Mouse (Mus musculus): Measurements from ENCODE around the gene Spats2. TPM values are rescaled to one million over a fixed set of nuclear protein-coding genes. Genes with fewer than 3 reads are reported as not detected.
A peak's percentile ranks its signal among the peaks of the same experiment; 100 is the strongest.
"Not testable (repeated sequence)": the region's sequence is repeated elsewhere in the genome, so short reads cannot be mapped to it uniquely, and the experiment has no call there.

Spats2 gene
- polyA plus RNA-seq, 1 experiment, result 39.1 TPM

- no peaks in the 10 kb centered on the region for H3K79me2 ChIP-seq (ENCODE audit: control insufficient read depth, insufficient read depth)
- no peak overlapping the region for H3ac ChIP-seq (ENCODE audit: control insufficient read depth, insufficient read length)
- H3K4me2 ChIP-seq (ENCODE audit: low read depth), result no peak overlapping the region
- peaks cover 48% of the 10 kb centered on the region for H3K36me3 ChIP-seq (ENCODE audit: control insufficient read depth, insufficient read depth)
- no peak for TF ChIP-seq TCF12 (IDR thresholded peaks at IDR 0.05; ENCODE audit: insufficient read depth, poor library complexity, severe bottlenecking)
- no peak for TF ChIP-seq POLR2A (IDR thresholded peaks at IDR 0.05; ENCODE audit: insufficient read length, low read depth)
- no peak for TF ChIP-seq TCF3 (IDR thresholded peaks at IDR 0.05; ENCODE audit: insufficient read length, low read depth)
- TF ChIP-seq SRF (IDR thresholded peaks at IDR 0.05; ENCODE audit: control insufficient read depth, insufficient read length, low read depth), result no peak
- no peak for TF ChIP-seq REST (IDR thresholded peaks at IDR 0.05; ENCODE audit: insufficient read depth, insufficient read length)
- TF ChIP-seq POLR2AphosphoS2 (IDR thresholded peaks at IDR 0.05; ENCODE audit: insufficient read length, low read depth), result no peak
- no peak for TF ChIP-seq CEBPB (IDR thresholded peaks at IDR 0.05; ENCODE audit: insufficient read depth, poor library complexity, severe bottlenecking)
- no peak for TF ChIP-seq MAX (IDR thresholded peaks at IDR 0.05; ENCODE audit: low read depth)
- no peak for TF ChIP-seq E2F4 (IDR thresholded peaks at IDR 0.05; ENCODE audit: insufficient read depth)
- no peaks in the 10 kb centered on the region for H3K27me3 ChIP-seq (ENCODE audit: control insufficient read depth, insufficient read depth, insufficient read length)
- H3K4me3 ChIP-seq, result no peak overlapping the region
Measured at GRCm38 (mm10) chr15:99150516-99150915, 24.8 kb downstream of the Spats2 start.

DNA sequence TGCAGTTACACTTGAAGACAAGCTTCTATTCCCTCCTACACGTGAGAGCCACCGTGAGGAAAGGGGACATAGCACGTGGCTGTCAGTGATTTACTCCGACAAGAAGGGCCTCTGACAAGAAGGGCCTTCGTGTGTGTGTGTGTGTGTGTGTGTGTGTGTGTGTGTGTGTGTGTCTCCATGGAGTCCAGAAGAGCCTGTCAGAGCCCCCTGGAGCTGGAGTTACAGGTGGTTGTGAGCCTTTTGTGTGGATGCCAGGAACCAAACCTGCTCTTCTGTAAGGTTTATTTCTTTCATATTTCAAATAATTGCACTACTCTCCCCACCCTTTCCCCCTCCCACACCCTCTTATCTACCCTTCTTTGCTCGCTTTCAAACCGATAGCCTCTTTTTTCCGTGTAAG is 25.6 kb downstream of the Spats2 start:
- no peaks in the 10 kb centered on the region for H3K79me2 ChIP-seq (ENCODE audit: control insufficient read depth, insufficient read depth)
- H3K36me3 ChIP-seq (ENCODE audit: control insufficient read depth, insufficient read depth), result peaks cover 40% of the 10 kb centered on the region
- no peak overlapping the region for H3K4me3 ChIP-seq
- TF ChIP-seq SRF (IDR thresholded peaks at IDR 0.05; ENCODE audit: control insufficient read depth, insufficient read length, low read depth) (no peak), MYOG (IDR thresholded peaks at IDR 0.05; ENCODE audit: control insufficient read depth in 1 of 3, insufficient read depth in 1 of 3, insufficient read length in 2 of 3, low read depth in 2 of 3) (no peak), MYOD1 (IDR thresholded peaks at IDR 0.05; ENCODE audit: control insufficient read depth in 1 of 3, insufficient read length in 2 of 3, low read depth in 2 of 3) (no peak), MAX (IDR thresholded peaks at IDR 0.05; ENCODE audit: low read depth) (no peak), USF1 (IDR thresholded peaks at IDR 0.05; ENCODE audit: low read depth) (no peak), CEBPB (IDR thresholded peaks at IDR 0.05; ENCODE audit: insufficient read depth, poor library complexity, severe bottlenecking) (no peak), POLR2A (IDR thresholded peaks at IDR 0.05; ENCODE audit: insufficient read length, low read depth) (no peak), REST (IDR thresholded peaks at IDR 0.05; ENCODE audit: insufficient read depth, insufficient read length) (no peak), POLR2AphosphoS2 (IDR thresholded peaks at IDR 0.05; ENCODE audit: insufficient read length, low read depth) (no peak), TCF3 (IDR thresholded peaks at IDR 0.05; ENCODE audit: insufficient read length, low read depth) (no peak), TCF12 (IDR thresholded peaks at IDR 0.05; ENCODE audit: insufficient read depth, poor library complexity, severe bottlenecking) (no peak), E2F4 (IDR thresholded peaks at IDR 0.05; ENCODE audit: insufficient read depth) (no peak)
- no peaks in the 10 kb centered on the region for H3K27me3 ChIP-seq (ENCODE audit: control insufficient read depth, insufficient read depth, insufficient read length)
- no peak overlapping the region for H3ac ChIP-seq (ENCODE audit: control insufficient read depth, insufficient read length)
- no peak overlapping the region for H3K4me2 ChIP-seq (ENCODE audit: low read depth)

DNA sequence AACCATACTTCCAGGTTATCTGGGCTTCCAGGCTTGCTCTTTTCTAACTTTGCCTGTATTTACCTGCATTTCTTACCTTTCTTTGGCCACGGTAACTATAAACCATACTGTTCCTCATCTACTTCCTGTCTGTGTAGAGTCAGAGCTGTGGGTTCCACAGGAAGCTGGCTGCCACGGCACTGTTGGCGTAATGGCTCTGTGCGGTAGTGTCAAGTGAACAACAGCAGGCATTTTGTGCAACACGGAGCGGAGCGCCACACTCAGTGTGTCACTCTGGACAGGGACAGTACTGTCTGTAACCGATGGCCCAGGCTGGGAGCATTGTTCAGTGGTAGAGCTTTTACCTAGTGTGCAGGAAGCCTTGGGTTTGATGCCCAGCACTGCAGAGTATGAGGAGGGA is 27.8 kb downstream of the Spats2 start:
- peaks cover 21% of the 10 kb centered on the region for H3K36me3 ChIP-seq (ENCODE audit: control insufficient read depth, insufficient read depth)
- no peak overlapping the region for H3K4me3 ChIP-seq
- H3K4me2 ChIP-seq (ENCODE audit: low read depth), result no peak overlapping the region
- no peaks in the 10 kb centered on the region for H3K27me3 ChIP-seq (ENCODE audit: control insufficient read depth, insufficient read depth, insufficient read length)
- no peak overlapping the region for H3ac ChIP-seq (ENCODE audit: control insufficient read depth, insufficient read length)
- H3K79me2 ChIP-seq (ENCODE audit: control insufficient read depth, insufficient read depth), result no peaks in the 10 kb centered on the region
- TF ChIP-seq SRF (IDR thresholded peaks at IDR 0.05; ENCODE audit: control insufficient read depth, insufficient read length, low read depth) (no peak), MAX (IDR thresholded peaks at IDR 0.05; ENCODE audit: low read depth) (no peak), POLR2A (IDR thresholded peaks at IDR 0.05; ENCODE audit: insufficient read length, low read depth) (no peak), CEBPB (IDR thresholded peaks at IDR 0.05; ENCODE audit: insufficient read depth, poor library complexity, severe bottlenecking) (no peak), REST (IDR thresholded peaks at IDR 0.05; ENCODE audit: insufficient read depth, insufficient read length) (no peak), USF1 (IDR thresholded peaks at IDR 0.05; ENCODE audit: low read depth) (no peak), TCF3 (IDR thresholded peaks at IDR 0.05; ENCODE audit: insufficient read length, low read depth) (no peak), MYOD1 (IDR thresholded peaks at IDR 0.05; ENCODE audit: control insufficient read depth in 1 of 3, insufficient read length in 2 of 3, low read depth in 2 of 3) (no peak), POLR2AphosphoS2 (IDR thresholded peaks at IDR 0.05; ENCODE audit: insufficient read length, low read depth) (no peak), E2F4 (IDR thresholded peaks at IDR 0.05; ENCODE audit: insufficient read depth) (no peak), MYOG (IDR thresholded peaks at IDR 0.05; ENCODE audit: control insufficient read depth in 1 of 3, insufficient read depth in 1 of 3, insufficient read length in 2 of 3, low read depth in 2 of 3) (no peak), TCF12 (IDR thresholded peaks at IDR 0.05; ENCODE audit: insufficient read depth, poor library complexity, severe bottlenecking) (no peak)

DNA sequence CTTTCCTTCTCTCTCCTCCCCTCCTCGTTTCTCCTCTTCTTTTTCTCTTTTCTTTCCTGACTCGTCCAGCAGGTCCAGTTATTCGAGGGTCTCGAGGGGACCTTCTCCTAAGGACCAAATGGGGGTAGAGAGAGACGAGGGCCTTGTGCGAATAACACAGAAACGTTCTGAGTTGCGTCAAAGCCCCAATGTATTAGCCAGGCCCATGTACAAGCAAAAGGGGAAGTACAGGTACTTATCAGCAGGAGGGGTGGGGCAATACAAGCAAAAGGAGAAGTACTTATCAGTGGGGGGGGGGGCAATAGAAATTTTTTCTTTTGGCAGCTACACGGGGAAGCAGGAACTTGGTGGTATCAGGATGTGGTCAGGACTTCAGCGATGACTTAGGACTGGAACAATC is 28.8 kb downstream of the Spats2 start:
- H3ac ChIP-seq (ENCODE audit: control insufficient read depth, insufficient read length); H3K79me2 ChIP-seq (ENCODE audit: control insufficient read depth, insufficient read depth); H3K4me3 ChIP-seq; H3K4me2 ChIP-seq (ENCODE audit: low read depth); H3K27me3 ChIP-seq (ENCODE audit: control insufficient read depth, insufficient read depth, insufficient read length): not testable (repeated sequence)
- H3K36me3 ChIP-seq (ENCODE audit: control insufficient read depth, insufficient read depth), result peaks cover 20% of the 10 kb centered on the region

GRCm38 (mm10) chr15:99163512-99164365 is 38.0 kb downstream of the Spats2 start:
- H3K79me2 ChIP-seq (ENCODE audit: control insufficient read depth, insufficient read depth), result peaks cover 7% of the 10 kb centered on the region
- H3K4me2 ChIP-seq (ENCODE audit: low read depth), result peak overlapping the region; percentile 19
- H3K4me3 ChIP-seq, result no peak overlapping the region
- peaks cover 11% of the 10 kb centered on the region for H3K36me3 ChIP-seq (ENCODE audit: control insufficient read depth, insufficient read depth)
- H3ac ChIP-seq (ENCODE audit: control insufficient read depth, insufficient read length), result no peak overlapping the region
- TF ChIP-seq USF1 (IDR thresholded peaks at IDR 0.05; ENCODE audit: low read depth) (no peak), MYOG (IDR thresholded peaks at IDR 0.05; ENCODE audit: control insufficient read depth in 1 of 3, insufficient read depth in 1 of 3, insufficient read length in 2 of 3, low read depth in 2 of 3) (peak; percentile 26 to 71 (median 32)), MYOD1 (IDR thresholded peaks at IDR 0.05; ENCODE audit: control insufficient read depth in 1 of 3, insufficient read length in 2 of 3, low read depth in 2 of 3) (peak in 2 of 3 experiments; percentile 43 to 68)
- H3K27me3 ChIP-seq (ENCODE audit: control insufficient read depth, insufficient read depth, insufficient read length), result no peaks in the 10 kb centered on the region
